Mouse (Mus musculus): ENCODE results near the gene Trim41. TPM values are rescaled to one million over a fixed set of nuclear protein-coding genes. Genes with fewer than 3 reads are reported as not detected.
A peak's percentile ranks its signal among the peaks of the same experiment; 100 is the strongest.
"Not testable (repeated sequence)": the region's sequence is repeated elsewhere in the genome, so short reads cannot be mapped to it uniquely, and the experiment has no call there.

Trim41 gene
- polyA plus RNA-seq, 1 experiment from 2014 or later: 4.0 TPM

DNA sequence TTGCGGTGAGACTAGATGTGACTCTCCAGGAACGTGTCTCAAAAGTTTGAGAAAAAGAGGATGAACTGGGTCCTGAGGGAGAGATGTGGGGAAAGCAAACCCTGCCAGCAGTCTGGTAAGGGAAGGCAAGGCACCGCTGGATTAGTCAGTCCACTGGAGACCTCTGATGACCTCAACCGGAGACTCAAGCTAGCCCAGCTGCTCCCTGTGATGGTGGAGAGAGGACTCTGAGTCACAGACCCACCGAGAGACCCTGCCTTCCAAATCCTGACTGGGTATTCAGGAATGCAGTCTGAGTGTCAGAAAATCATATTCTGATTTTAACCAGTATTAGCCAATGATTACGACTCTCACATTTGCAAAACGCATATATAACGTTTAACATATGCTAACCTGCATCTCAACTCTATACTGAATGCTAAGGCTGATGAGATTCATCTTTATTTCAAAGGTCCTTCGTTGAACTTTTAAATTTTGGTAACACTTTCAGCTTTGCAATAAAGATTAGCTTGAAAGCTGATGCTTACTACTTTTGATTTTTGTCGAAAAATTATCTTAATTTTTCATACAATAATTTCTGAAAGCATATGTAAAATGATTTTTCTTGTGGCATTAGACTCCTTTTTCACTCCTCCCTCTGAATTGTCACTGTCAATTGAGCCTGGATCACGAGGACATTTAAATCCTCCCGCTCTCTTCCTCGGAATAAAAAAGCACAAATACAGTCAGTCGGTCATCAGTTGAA lies 5.8 kb upstream of the Trim41 start:
- Histone ChIP-seq H3K36me3 (ENCODE audit: control insufficient read depth, insufficient read depth, low read length) (no peaks in the 10 kb centered on the region), H3K4me2 (replicated peaks; ENCODE audit: low read depth) (peak overlapping the region; percentile 63; the same call in 1 of the 2 replicates), H3K4me3 (ENCODE audit: low read depth, low read length) (0 out of 2 replicates have a peak overlapping the region, but pooled peaks have one; percentile 32), H3K4me1 (replicated peaks; ENCODE audit: control insufficient read depth, insufficient read depth) (0 out of 2 replicates have a peak, but pooled peaks cover 3% of the 10 kb centered on the region), H3K27me3 (ENCODE audit: control insufficient read depth, insufficient read depth, low read length) (no peaks in the 10 kb centered on the region), H3K9ac (ENCODE audit: low read length) (no peak overlapping the region), H3K9me3 (ENCODE audit: control insufficient read depth, low read length) (no peaks in the 10 kb centered on the region), H3K27ac (replicated peaks) (no peak overlapping the region)
- ATAC-seq (ENCODE audit: low FRiP score, low TSS enrichment): no peak
- no peak for TF ChIP-seq EP300 (optimal IDR thresholded peaks at IDR 0.05)
- no peak for TF ChIP-seq CTCF (IDR thresholded peaks at IDR 0.05; ENCODE audit: low read depth)
- 39% methylated on average over 14 of the region's 14 CpGs for WGBS
- DNase-seq (ENCODE audit: low spot score): no peak

DNA sequence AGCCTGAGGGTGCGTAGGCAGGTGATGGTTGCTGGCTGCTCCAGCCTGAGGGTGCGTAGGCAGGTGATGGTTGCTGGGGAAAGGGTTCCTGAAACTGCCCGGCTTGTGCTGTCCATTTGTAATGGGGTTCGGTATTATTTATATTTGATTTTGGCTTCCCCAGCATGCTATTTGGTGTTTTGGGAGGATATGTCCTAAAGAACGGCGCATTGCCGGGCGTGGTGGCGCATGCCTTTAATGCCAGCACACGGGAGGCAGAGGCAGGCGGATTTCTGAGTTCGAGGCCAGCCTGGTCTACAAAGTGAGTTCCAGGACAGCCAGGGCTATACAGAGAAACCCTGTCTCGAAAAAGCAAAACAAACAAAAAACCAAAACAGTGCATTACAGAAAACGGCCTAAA lies 4.1 kb upstream of the Trim41 start:
- not testable (repeated sequence) for DNase-seq (ENCODE audit: low spot score)
- WGBS: 87% methylated on average over 14 of the region's 14 CpGs

DNA sequence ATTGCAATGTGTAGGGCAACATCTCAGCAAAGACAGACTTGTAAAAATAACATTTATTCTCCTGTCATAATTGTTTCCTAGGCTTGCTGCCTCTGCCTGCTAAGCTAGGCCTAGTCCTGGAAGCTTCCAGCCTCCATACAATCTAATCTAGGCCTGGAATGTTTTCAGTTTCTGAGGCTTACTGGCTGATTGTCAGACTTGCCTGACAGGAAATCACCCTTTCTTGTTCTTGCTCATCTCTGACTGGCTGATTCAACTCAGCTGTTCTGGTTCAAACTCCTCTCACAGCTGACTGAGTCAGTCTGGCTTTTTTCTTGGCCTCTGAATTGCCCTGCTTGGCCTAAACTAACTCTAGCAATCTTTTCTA lies 3.1 kb upstream of the Trim41 start:
- ATAC-seq (ENCODE audit: low FRiP score, low TSS enrichment) (no peak), DNase-seq (ENCODE audit: low spot score) (no peak)
- H3K4me1 ChIP-seq (replicated peaks; ENCODE audit: control insufficient read depth, insufficient read depth): 0 out of 2 replicates have a peak, but pooled peaks cover 3% of the 10 kb centered on the region
- H3K27ac ChIP-seq (replicated peaks): peak overlapping the region; percentile 71
- no peaks in the 10 kb centered on the region for H3K27me3 ChIP-seq (ENCODE audit: control insufficient read depth, insufficient read depth, low read length)
- TF ChIP-seq CTCF (IDR thresholded peaks at IDR 0.05; ENCODE audit: low read depth) (no peak), EP300 (optimal IDR thresholded peaks at IDR 0.05) (no peak)
- no peaks in the 10 kb centered on the region for H3K9me3 ChIP-seq (ENCODE audit: control insufficient read depth, low read length)
- no peaks in the 10 kb centered on the region for H3K36me3 ChIP-seq (ENCODE audit: control insufficient read depth, insufficient read depth, low read length)
- H3K4me3 ChIP-seq (ENCODE audit: low read depth, low read length): no peak overlapping the region
- no peak overlapping the region for H3K9ac ChIP-seq (ENCODE audit: low read length)
- H3K4me2 ChIP-seq (replicated peaks; ENCODE audit: low read depth): no peak overlapping the region

More for the DNA sequence above, 4.1 kb upstream of the Trim41 start:
- not testable (repeated sequence) for H3K4me2 ChIP-seq (replicated peaks; ENCODE audit: low read depth); H3K27me3 ChIP-seq (ENCODE audit: control insufficient read depth, insufficient read depth, low read length); H3K9ac ChIP-seq (ENCODE audit: low read length); H3K36me3 ChIP-seq (ENCODE audit: control insufficient read depth, insufficient read depth, low read length); H3K27ac ChIP-seq (replicated peaks); H3K4me1 ChIP-seq (replicated peaks; ENCODE audit: control insufficient read depth, insufficient read depth); H3K4me3 ChIP-seq (ENCODE audit: low read depth, low read length); H3K9me3 ChIP-seq (ENCODE audit: control insufficient read depth, low read length); ATAC-seq (ENCODE audit: low FRiP score, low TSS enrichment)

DNA sequence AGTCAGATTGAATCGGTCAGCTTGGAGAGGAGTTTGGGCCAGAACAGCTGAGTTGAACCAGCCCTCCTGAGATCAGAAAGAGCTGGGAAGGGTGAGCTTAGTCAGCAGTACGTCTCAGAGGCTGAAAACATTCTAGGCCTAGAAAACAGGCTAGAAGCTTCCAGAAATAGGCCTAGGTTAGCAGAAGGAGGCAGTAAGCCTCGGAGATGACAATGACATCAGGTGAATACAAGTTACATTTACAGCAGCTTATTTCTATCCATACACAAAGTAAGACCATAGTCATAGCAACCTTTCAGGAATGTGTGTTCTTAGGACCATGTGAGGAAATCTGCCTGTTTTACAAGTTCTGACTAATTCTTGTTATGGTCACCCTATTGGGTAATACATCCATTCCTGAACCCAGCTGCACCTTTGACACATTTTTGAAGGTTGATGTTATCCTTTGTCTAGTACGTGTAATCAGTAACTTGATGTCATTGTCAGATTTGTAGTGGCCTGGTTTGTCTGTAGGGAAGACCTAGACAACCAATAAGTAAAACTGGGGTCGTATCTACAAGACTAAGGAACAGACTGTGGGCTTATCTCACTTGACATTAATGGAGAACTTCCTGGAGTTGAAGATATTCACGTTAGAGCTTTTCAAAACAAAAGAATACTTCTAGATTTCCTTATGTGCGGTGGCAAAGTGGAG lies 2.6 kb upstream of the Trim41 start:
- Histone ChIP-seq H3K9me3 (ENCODE audit: control insufficient read depth, low read length) (no peaks in the 10 kb centered on the region), H3K4me3 (ENCODE audit: low read depth, low read length) (no peak overlapping the region), H3K27ac (replicated peaks) (peak overlapping the region; percentile 71), H3K9ac (ENCODE audit: low read length) (no peak overlapping the region), H3K36me3 (ENCODE audit: control insufficient read depth, insufficient read depth, low read length) (no peaks in the 10 kb centered on the region), H3K27me3 (ENCODE audit: control insufficient read depth, insufficient read depth, low read length) (no peaks in the 10 kb centered on the region), H3K4me1 (replicated peaks; ENCODE audit: control insufficient read depth, insufficient read depth) (0 out of 2 replicates have a peak, but pooled peaks cover 3% of the 10 kb centered on the region), H3K4me2 (replicated peaks; ENCODE audit: low read depth) (no peak overlapping the region)
- WGBS: 63% methylated on average over 7 of the region's 7 CpGs
- ATAC-seq (ENCODE audit: low FRiP score, low TSS enrichment): no peak
- TF ChIP-seq EP300 (optimal IDR thresholded peaks at IDR 0.05) (no peak), CTCF (IDR thresholded peaks at IDR 0.05; ENCODE audit: low read depth) (no peak)
- DNase-seq (ENCODE audit: low spot score): no peak

DNA sequence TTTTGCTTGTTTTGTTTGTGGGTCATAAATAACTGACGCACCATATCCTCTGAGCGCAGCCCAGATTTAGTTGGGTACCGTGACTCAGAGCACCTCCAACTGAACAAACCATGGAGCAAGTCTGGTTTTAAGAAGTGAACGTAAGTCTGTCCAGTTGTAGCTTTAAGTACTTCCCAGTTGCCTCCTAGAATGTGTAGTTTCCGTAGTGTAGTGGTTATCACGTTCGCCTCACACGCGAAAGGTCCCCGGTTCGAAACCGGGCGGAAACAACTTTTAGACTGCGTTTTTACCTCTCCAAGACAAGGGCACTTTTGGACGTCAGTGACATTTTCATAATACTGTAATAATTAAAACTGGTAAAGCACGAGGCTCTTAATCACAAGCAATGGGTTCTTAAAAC lies 1.2 kb upstream of the Trim41 start:
- Histone ChIP-seq H3K4me3 (ENCODE audit: low read depth, low read length) (peak overlapping the region; percentile 73), H3K27me3 (ENCODE audit: control insufficient read depth, insufficient read depth, low read length) (no peaks in the 10 kb centered on the region), H3K9me3 (ENCODE audit: control insufficient read depth, low read length) (no peaks in the 10 kb centered on the region), H3K27ac (replicated peaks) (peak overlapping the region; percentile 99), H3K4me1 (replicated peaks; ENCODE audit: control insufficient read depth, insufficient read depth) (no peaks in the 10 kb centered on the region), H3K36me3 (ENCODE audit: control insufficient read depth, insufficient read depth, low read length) (no peaks in the 10 kb centered on the region), H3K9ac (ENCODE audit: low read length) (peak overlapping the region; percentile 95), H3K4me2 (replicated peaks; ENCODE audit: low read depth) (peak overlapping the region; percentile 53)
- under 1% methylated on average over 16 of the region's 16 CpGs for WGBS
- no peak for TF ChIP-seq CTCF (IDR thresholded peaks at IDR 0.05; ENCODE audit: low read depth)
- TF ChIP-seq EP300 (optimal IDR thresholded peaks at IDR 0.05): no peak
- DNase-seq (ENCODE audit: low spot score) (peak; percentile 82), ATAC-seq (ENCODE audit: low FRiP score, low TSS enrichment) (0 out of 2 replicates have a peak, but pooled peaks have one; percentile 12)

DNA sequence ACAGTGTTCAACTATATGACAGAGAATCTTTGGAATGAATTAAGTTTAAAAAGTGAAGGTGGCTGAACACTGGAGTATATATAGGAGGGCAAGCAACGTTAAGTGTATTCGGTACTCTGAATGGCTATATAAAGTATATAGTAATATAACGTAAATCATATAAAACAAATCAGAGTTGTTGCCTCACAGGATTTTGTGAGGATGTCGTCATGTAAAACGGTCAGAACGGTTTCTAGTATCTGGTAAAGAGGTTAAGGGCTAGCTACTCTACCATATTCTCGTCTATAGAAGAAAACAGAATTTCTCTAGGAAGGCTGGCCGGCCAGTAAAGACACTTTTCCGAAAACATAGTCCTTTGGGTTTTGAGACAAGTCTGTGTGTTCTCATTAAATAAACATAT lies 641 bp upstream of the Trim41 start:
- Histone ChIP-seq H3K4me3 (ENCODE audit: low read depth, low read length) (peak overlapping the region; percentile 73), H3K36me3 (ENCODE audit: control insufficient read depth, insufficient read depth, low read length) (no peaks in the 10 kb centered on the region), H3K9ac (ENCODE audit: low read length) (peak overlapping the region; percentile 95), H3K9me3 (ENCODE audit: control insufficient read depth, low read length) (no peaks in the 10 kb centered on the region), H3K27me3 (ENCODE audit: control insufficient read depth, insufficient read depth, low read length) (no peaks in the 10 kb centered on the region), H3K4me1 (replicated peaks; ENCODE audit: control insufficient read depth, insufficient read depth) (no peaks in the 10 kb centered on the region), H3K27ac (replicated peaks) (peak overlapping the region; percentile 99), H3K4me2 (replicated peaks; ENCODE audit: low read depth) (peak overlapping the region; percentile 53)
- DNase-seq (ENCODE audit: low spot score): no peak
- no peak for ATAC-seq (ENCODE audit: low FRiP score, low TSS enrichment)
- TF ChIP-seq EP300 (optimal IDR thresholded peaks at IDR 0.05): no peak
- TF ChIP-seq CTCF (IDR thresholded peaks at IDR 0.05; ENCODE audit: low read depth): no peak
- WGBS: 3% methylated on average over 9 of the region's 9 CpGs

Data from stomach, postnatal 0 days (tissue).